Mouse (Mus musculus): ENCODE data around the gene Miip. TPM values are rescaled to one million over a fixed set of nuclear protein-coding genes. Genes with fewer than 3 reads are reported as not detected.
"Not testable (repeated sequence)": the region's sequence is repeated elsewhere in the genome, so short reads cannot be mapped to it uniquely, and the experiment has no call there.

The Miip gene
- polyA plus RNA-seq, 1 experiment from 2014 or later = 51.3 TPM

GRCm38 (mm10) chr4:147867563-147868449, 810 bp downstream of the Miip start:
- H3K4me1 ChIP-seq = peaks cover 23% of the 10 kb centered on the region
- 4% methylated on average over 22 of the region's 22 CpGs for WGBS
- peak overlapping the region; percentile 87 for H3K9ac ChIP-seq
- peak; percentile 0; the same call in 1 of the 2 replicates for ATAC-seq (replicated peaks; ENCODE audit: low FRiP score)
- 0 out of 2 replicates have a peak, but pooled peaks cover 4% of the 10 kb centered on the region for H3K9me3 ChIP-seq (replicated peaks)
- H3K27me3 ChIP-seq = no peaks in the 10 kb centered on the region
- H3K27ac ChIP-seq = peak overlapping the region; percentile 91
- H3K36me3 ChIP-seq = peaks cover 51% of the 10 kb centered on the region
- H3K4me2 ChIP-seq = peak overlapping the region; percentile 74
- H3K4me3 ChIP-seq (replicated peaks) = peak overlapping the region; percentile 92

DNA sequence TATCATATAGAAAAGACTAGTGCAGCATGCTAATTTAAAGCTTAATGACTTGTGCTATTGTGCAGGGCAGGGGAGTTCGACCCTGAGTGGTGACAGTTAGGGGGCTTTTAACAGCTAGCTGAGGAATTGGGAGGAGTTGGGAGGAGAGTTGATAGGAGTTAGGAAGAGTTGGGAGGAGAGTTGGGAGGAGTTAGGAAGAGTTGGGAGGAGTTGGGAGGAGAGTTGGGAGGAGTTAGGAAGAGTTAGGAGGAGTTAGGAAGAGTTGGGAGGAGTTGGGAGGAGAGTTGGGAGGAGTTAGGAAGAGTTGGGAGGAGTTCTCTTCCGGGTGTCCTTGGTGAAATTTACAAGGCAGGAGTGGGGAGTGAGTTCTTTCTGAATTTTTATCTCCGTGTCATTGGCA, 1.8 kb downstream of the Miip start:
- not testable (repeated sequence) for H3K27me3 ChIP-seq; H3K9me3 ChIP-seq (replicated peaks); ATAC-seq (replicated peaks; ENCODE audit: low FRiP score); H3K27ac ChIP-seq; H3K9ac ChIP-seq
- H3K4me3 ChIP-seq (replicated peaks) = peak overlapping the region; percentile 92; the same call in 1 of the 2 replicates
- WGBS = 18% methylated on average over 3 of the region's 3 CpGs
- H3K36me3 ChIP-seq = peaks cover 51% of the 10 kb centered on the region
- H3K4me2 ChIP-seq = peak overlapping the region; percentile 74
- peaks cover 23% of the 10 kb centered on the region for H3K4me1 ChIP-seq

GRCm38 (mm10) chr4:147866056-147866455, 2.6 kb downstream of the Miip start:
- no peak overlapping the region for H3K9ac ChIP-seq
- 91% methylated on average over 9 of the region's 9 CpGs for WGBS
- 0 out of 2 replicates have a peak, but pooled peaks cover 2% of the 10 kb centered on the region for H3K9me3 ChIP-seq (replicated peaks)
- no peak for ATAC-seq (replicated peaks; ENCODE audit: low FRiP score)
- no peak overlapping the region for H3K4me2 ChIP-seq
- H3K4me3 ChIP-seq (replicated peaks) = no peak overlapping the region
- H3K27me3 ChIP-seq = no peaks in the 10 kb centered on the region
- H3K27ac ChIP-seq = no peak overlapping the region
- peaks cover 23% of the 10 kb centered on the region for H3K4me1 ChIP-seq
- H3K36me3 ChIP-seq = peaks cover 53% of the 10 kb centered on the region

GRCm38 (mm10) chr4:147865651-147866050, 3.0 kb downstream of the Miip start:
- Histone ChIP-seq H3K4me2 (no peak overlapping the region), H3K4me1 (peaks cover 23% of the 10 kb centered on the region), H3K27ac (no peak overlapping the region), H3K9me3 (replicated peaks) (no peaks in the 10 kb centered on the region), H3K9ac (no peak overlapping the region), H3K4me3 (replicated peaks) (no peak overlapping the region), H3K36me3 (peaks cover 55% of the 10 kb centered on the region), H3K27me3 (no peaks in the 10 kb centered on the region)
- 91% methylated on average over 6 of the region's 6 CpGs for WGBS
- no peak for ATAC-seq (replicated peaks; ENCODE audit: low FRiP score)

DNA sequence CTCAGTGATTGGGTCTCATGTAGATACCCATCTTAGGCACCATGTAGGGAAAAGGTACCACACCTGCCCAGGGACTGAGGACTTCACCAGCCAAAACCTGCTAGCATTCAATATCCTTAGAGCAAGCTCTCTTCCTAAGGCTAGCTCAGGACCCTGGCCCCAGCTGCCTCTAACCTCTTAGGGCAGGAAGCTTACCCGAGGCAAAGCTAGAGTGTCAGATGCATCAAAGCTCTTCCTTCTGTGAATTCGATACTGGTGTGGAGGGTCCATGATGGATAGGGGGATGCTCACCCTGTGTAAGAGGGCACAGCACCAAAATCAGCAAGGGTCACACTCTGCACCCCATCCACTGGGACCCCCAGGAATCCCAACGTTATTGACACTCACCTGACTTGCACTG, 6.6 kb downstream of the Miip start:
- whole genome bisulfite sequencing = 85% methylated on average over 3 of the region's 3 CpGs
- H3K9me3 ChIP-seq (replicated peaks) = no peaks in the 10 kb centered on the region
- H3K36me3 ChIP-seq = peaks cover 62% of the 10 kb centered on the region
- H3K4me3 ChIP-seq (replicated peaks) = no peak overlapping the region
- H3K4me1 ChIP-seq = peaks cover under 1% of the 10 kb centered on the region
- H3K9ac ChIP-seq = no peak overlapping the region
- H3K27me3 ChIP-seq = no peaks in the 10 kb centered on the region
- no peak overlapping the region for H3K27ac ChIP-seq
- H3K4me2 ChIP-seq = no peak overlapping the region
- ATAC-seq (replicated peaks; ENCODE audit: low FRiP score) = no peak

- H3K4me2 ChIP-seq = no peak overlapping the region
- peaks cover 5% of the 10 kb centered on the region; the same call in 1 of the 2 replicates for H3K4me1 ChIP-seq
- H3K9me3 ChIP-seq (replicated peaks) = no peaks in the 10 kb centered on the region
- no peak overlapping the region for H3K27ac ChIP-seq
- 71% methylated on average over 2 of the region's 2 CpGs for WGBS
- no peak overlapping the region for H3K4me3 ChIP-seq (replicated peaks)
- no peak for ATAC-seq (replicated peaks; ENCODE audit: low FRiP score)
- no peak overlapping the region for H3K9ac ChIP-seq
- peaks cover 4% of the 10 kb centered on the region for H3K36me3 ChIP-seq
- H3K27me3 ChIP-seq = no peaks in the 10 kb centered on the region
Observed at GRCm38 (mm10) chr4:147850776-147851175, 17.8 kb downstream of the Miip start.

DNA sequence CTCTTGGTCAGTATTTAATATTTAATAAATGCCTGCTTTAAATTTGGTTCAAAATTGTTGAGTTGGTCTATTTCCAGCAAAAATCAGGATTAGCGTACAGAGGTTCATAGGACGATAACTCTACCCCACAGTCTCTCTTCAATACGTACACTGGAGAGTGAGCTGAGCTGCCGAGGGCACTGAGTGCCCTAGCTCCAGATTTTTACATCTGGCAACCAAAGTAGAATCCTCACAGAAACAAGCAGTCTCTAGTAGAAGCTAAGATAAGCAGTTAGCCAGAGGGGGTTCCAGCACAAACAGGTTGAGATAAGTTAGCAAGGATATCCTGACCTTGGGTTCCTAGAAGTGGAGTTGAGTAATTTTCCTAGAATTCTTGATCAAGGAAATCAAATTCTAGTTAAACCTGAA, 20.0 kb downstream of the Miip start:
- 8% methylated on average over 4 of the region's 4 CpGs for WGBS
- H3K27ac ChIP-seq = peak overlapping the region; percentile 38

DNA sequence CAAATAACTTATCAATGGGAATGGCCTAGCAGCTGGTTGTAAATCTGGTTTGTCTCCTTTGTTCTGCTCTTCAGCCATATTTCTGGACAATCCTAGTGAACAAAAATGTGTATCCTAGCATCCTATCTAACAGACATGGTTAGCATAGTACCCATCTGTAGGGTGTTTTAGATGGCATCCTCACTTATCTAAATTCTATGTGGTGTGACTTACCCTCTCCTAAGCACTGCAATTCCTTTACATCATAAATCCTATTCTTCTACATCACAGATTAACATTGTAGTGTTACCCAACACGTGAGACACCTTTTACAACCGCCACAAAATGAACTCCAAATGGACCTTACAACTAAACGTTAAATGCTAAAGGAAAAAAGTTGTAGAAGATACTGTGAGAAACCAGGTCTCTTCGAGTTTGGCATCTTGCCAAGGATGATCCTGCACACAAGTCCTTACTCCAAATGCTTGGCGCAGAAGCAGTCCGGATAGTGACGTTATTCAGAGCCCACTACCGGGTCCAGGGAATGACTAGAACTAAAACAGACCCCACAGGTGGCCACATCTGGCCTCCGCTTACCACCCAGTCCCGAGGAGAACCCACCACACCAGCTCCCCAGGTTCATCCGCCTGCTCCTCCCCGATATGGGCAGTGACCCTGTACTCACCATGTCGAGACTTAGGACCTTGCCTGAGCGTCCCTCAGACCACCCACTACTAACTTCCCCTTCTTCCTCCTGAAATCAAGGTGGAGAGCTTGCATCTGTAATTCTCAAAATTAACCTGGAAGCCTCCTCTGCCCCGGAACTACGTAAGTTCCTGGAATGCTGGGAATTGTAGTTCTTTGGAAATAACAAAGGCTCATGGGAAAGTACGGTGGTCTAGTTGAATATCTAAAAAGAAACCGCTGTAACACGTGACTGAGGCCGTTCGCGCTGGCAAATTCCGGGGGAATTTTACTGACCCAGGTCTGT, 20.7 kb downstream of the Miip start, which contains the start of gene Zfp933:
Gene Zfp933, minus strand, starts transcription at position 753 of the 970 bp plus-strand sequence.
- Histone ChIP-seq H3K36me3 (peaks cover 32% of the 10 kb centered on the region), H3K9ac (peak within 1 kb of the TSS; percentile 63), H3K4me1 (peaks cover 5% of the 10 kb centered on the region; the same call in 1 of the 2 replicates), H3K27me3 (no peaks in the 10 kb centered on the region), H3K9me3 (replicated peaks) (peaks cover 12% of the 10 kb centered on the region; the same call in 1 of the 2 replicates), H3K4me2 (peak within 1 kb of the TSS; percentile 67), H3K4me3 (replicated peaks) (peak within 1 kb of the TSS; percentile 84), H3K27ac (peak within 1 kb of the TSS; percentile 64)
- 3% methylated on average over 23 of the region's 23 CpGs for WGBS
- ATAC-seq (replicated peaks; ENCODE audit: low FRiP score) = peak; percentile 95

More for the DNA sequence above, 20.0 kb downstream of the Miip start:
- peak overlapping the region; percentile 63 for H3K9ac ChIP-seq
- no peaks in the 10 kb centered on the region for H3K27me3 ChIP-seq
- H3K4me3 ChIP-seq (replicated peaks) = peak overlapping the region; percentile 84
- peak overlapping the region; percentile 67 for H3K4me2 ChIP-seq
- H3K9me3 ChIP-seq (replicated peaks) = peaks cover 8% of the 10 kb centered on the region; the same call in 1 of the 2 replicates
- H3K4me1 ChIP-seq = peaks cover 5% of the 10 kb centered on the region; the same call in 1 of the 2 replicates
- peaks cover 25% of the 10 kb centered on the region for H3K36me3 ChIP-seq
- peak; percentile 83 for ATAC-seq (replicated peaks; ENCODE audit: low FRiP score)

DNA sequence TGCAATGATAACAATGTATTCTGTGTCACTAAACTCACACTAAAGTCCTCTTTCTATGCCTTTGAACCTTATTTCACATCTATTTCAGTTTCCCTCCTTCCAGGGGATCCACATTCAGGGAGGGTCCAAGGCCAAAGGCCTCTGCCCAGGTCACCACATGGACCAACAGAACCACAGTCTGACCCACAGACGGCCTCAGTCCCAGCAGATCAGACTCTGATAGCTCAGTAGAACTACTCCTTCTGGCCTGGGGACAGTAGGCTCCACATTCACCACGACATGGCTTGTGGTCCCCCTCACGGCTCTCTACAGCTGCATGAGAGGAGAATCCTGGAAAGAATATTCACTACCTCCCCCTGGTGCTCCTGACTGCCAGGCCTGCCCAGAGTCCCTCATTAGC, 25.7 kb downstream of the Miip start:
- WGBS = 97% methylated on average over 3 of the region's 3 CpGs
- H3K9ac ChIP-seq = no peak overlapping the region
- ATAC-seq (replicated peaks; ENCODE audit: low FRiP score) = no peak
- no peak overlapping the region for H3K4me3 ChIP-seq (replicated peaks)
- no peak overlapping the region for H3K27ac ChIP-seq
- H3K36me3 ChIP-seq = peaks cover 59% of the 10 kb centered on the region
- peaks cover 5% of the 10 kb centered on the region; the same call in 1 of the 2 replicates for H3K4me1 ChIP-seq
- H3K9me3 ChIP-seq (replicated peaks) = peaks cover 25% of the 10 kb centered on the region
- no peaks in the 10 kb centered on the region for H3K27me3 ChIP-seq
- H3K4me2 ChIP-seq = no peak overlapping the region

DNA sequence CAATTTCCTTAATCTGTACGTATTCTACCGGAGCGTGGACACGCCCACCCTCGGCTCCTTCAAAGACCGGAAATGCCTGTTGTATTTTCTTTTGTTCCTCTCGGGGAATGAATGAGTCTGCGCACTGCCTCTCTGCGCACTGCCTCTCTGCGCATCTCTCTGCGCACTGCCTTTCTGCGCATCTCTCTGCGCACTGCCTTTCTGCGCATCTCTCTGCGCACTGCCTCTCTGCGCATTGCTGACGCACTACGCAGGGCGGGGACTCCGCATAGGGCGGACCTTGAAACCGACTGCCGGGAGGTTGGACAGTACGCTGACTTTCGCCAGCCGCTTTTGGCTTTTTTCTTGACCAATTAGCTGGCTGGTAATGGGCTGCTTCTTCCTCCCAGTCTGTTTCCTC, 29.3 kb downstream of the Miip start:
- 97% methylated on average over 22 of the region's 26 CpGs for WGBS
- not testable (repeated sequence) for H3K4me1 ChIP-seq; H3K27me3 ChIP-seq; ATAC-seq (replicated peaks; ENCODE audit: low FRiP score); H3K9ac ChIP-seq; H3K27ac ChIP-seq; H3K4me2 ChIP-seq; H3K4me3 ChIP-seq (replicated peaks)
- H3K36me3 ChIP-seq = peaks cover 41% of the 10 kb centered on the region
- peaks cover 20% of the 10 kb centered on the region for H3K9me3 ChIP-seq (replicated peaks)

- no peak for ATAC-seq (replicated peaks; ENCODE audit: low FRiP score)
- no peak overlapping the region for H3K9ac ChIP-seq
- H3K9me3 ChIP-seq (replicated peaks) = peaks cover 76% of the 10 kb centered on the region
- no peaks in the 10 kb centered on the region for H3K27me3 ChIP-seq
- no peaks in the 10 kb centered on the region for H3K4me1 ChIP-seq
- H3K36me3 ChIP-seq = peaks cover 63% of the 10 kb centered on the region
- H3K27ac ChIP-seq = no peak overlapping the region
- 95% methylated on average over 4 of the region's 4 CpGs for WGBS
- H3K4me2 ChIP-seq = no peak overlapping the region
- no peak overlapping the region for H3K4me3 ChIP-seq (replicated peaks)
Observed at GRCm38 (mm10) chr4:147824389-147824788, 44.2 kb downstream of the Miip start.
